Mouse (Mus musculus) erythroblast, embryonic 14.5 days (primary cell): ENCODE results near the gene Preb. TPM values are rescaled to one million over a fixed set of nuclear protein-coding genes. Genes with fewer than 3 reads are reported as not detected.

Source experiments
- H3K27me3 ChIP-seq: 2 replicates; pipeline ENCODE4 v1.6.1; 2012; ENCODE audit warnings: inconsistent platforms; ENCODE audit not compliant: control insufficient read depth
- H3K36me3 ChIP-seq: 2 replicates; pipeline ENCODE4 v1.6.1; 2012; ENCODE audit warnings: mild to moderate bottlenecking, inconsistent platforms; ENCODE audit not compliant: control insufficient read depth
- H3K4me1 ChIP-seq: 2 replicates; pipeline ENCODE4 v1.6.1; 2012; ENCODE audit warnings: inconsistent platforms; ENCODE audit not compliant: control insufficient read depth
- H3K4me3 ChIP-seq: replicated peaks from 2 replicates; pipeline ENCODE3; 2012; ENCODE audit warnings: moderate library complexity, mild to moderate bottlenecking, inconsistent platforms
- H3K9me3 ChIP-seq: 2 replicates; pipeline ENCODE4 v1.6.1; 2012; ENCODE audit warnings: low read length, inconsistent platforms, mixed read lengths; ENCODE audit not compliant: control insufficient read depth
- GATA1 ChIP-seq: IDR thresholded peaks from 2 replicates; pipeline ENCODE4 v1.6.1; 2012; ENCODE audit warnings: low read length, inconsistent platforms, mixed read lengths
- TAL1 ChIP-seq: IDR thresholded peaks from 3 replicates; pipeline ENCODE4 v1.6.1; 2012; ENCODE audit warnings: low read length, inconsistent platforms, mixed read lengths
- polyA plus RNA-seq: library from polyadenylated mRNA; stranded (reverse); fragments of >175 nt; gene quantifications from 2 replicates; pipeline ENCODE4 v1.2.3, GENCODE M21; 2012

Preb gene
- polyA plus RNA-seq, 1 experiment, result 5.1 TPM

- TF ChIP-seq GATA1 (peak; percentile 35; the same call in 1 of the 2 replicates), TAL1 (no peak)
- Histone ChIP-seq H3K9me3 (no peaks in the 10 kb centered on the region), H3K4me3 (peak within 1 kb of the TSS; percentile 67), H3K27me3 (no peaks in the 10 kb centered on the region), H3K36me3 (peaks cover 36% of the 10 kb centered on the region), H3K4me1 (peaks cover 44% of the 10 kb centered on the region)
These were observed 38.7 kb downstream of the Preb start, which contains the start of gene Khk for GRCm38 (mm10) chr5:30921256-30922033. Gene Khk (plus strand): TSS chr5:30921431.

DNA sequence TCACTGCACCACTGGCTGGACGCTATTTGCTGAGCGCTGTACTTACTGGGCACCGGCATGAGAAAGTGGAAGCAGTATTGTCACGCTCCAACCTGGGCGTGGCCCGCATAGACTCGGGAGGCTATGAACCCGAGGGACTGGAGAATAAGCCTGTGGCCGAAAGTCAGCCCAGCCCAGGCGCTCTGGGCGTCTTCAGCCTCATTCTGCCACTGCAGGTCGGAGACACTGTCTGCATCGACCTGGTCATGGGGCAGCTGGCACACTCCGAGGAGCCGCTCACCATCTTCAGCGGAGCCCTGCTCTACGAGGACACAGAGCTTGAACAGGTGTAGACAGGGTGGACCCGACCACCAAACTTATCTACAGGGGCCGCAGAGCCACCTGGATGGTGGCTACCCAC, 39.5 kb downstream of the Preb start:
- Histone ChIP-seq H3K36me3 (peaks cover 36% of the 10 kb centered on the region), H3K4me3 (peak overlapping the region; percentile 67), H3K4me1 (peaks cover 52% of the 10 kb centered on the region), H3K27me3 (no peaks in the 10 kb centered on the region), H3K9me3 (no peaks in the 10 kb centered on the region)
- no peak for TF ChIP-seq TAL1
- TF ChIP-seq GATA1, result no peak

DNA sequence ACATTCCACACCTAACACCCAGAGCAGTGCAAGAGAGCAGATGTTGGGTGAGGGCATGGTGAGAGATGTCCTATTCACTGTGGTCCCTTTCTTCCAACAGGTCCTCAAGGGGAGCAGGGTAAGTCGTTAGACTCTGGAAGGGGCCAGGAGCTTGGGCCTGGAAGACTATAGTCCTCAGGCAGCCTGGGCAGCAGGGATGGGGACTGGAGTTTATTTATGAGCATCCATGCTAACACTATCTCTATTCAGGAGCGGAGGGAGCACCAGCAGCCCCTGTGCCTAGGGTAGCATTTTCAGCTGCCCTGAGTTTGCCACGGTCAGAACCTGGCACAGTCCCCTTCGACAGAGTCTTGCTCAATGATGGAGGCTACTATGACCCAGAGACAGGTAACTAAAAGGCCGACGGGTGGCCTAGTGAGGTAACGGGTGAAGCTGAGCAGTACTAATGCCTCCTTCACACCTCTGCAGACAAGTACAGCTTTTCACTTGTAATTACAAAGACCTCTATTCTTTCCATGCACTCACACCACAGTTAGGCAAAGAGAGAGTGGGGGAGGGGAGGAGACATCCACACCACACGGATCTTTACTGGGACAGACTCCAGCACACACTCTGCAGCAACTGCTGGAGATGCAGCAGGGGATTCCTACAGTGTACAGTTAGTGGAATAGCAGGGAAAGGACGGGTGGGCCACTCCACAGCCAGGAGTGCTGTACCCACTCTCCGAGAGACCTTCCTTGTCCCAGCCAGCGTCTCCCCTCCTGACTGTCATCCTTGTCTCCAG, 40.1 kb downstream of the Preb start:
- H3K9me3 ChIP-seq, result no peaks in the 10 kb centered on the region
- H3K36me3 ChIP-seq, result peaks cover 32% of the 10 kb centered on the region
- TF ChIP-seq TAL1 (no peak), GATA1 (no peak)
- H3K4me3 ChIP-seq, result no peak overlapping the region
- H3K27me3 ChIP-seq, result no peaks in the 10 kb centered on the region
- H3K4me1 ChIP-seq, result peaks cover 58% of the 10 kb centered on the region

GRCm38 (mm10) chr5:30918691-30919090, 41.5 kb downstream of the Preb start:
- H3K4me1 ChIP-seq, result peaks cover 70% of the 10 kb centered on the region
- TF ChIP-seq GATA1 (no peak), TAL1 (no peak)
- H3K27me3 ChIP-seq, result no peaks in the 10 kb centered on the region
- no peaks in the 10 kb centered on the region for H3K9me3 ChIP-seq
- peaks cover 27% of the 10 kb centered on the region for H3K36me3 ChIP-seq
- no peak overlapping the region for H3K4me3 ChIP-seq

DNA sequence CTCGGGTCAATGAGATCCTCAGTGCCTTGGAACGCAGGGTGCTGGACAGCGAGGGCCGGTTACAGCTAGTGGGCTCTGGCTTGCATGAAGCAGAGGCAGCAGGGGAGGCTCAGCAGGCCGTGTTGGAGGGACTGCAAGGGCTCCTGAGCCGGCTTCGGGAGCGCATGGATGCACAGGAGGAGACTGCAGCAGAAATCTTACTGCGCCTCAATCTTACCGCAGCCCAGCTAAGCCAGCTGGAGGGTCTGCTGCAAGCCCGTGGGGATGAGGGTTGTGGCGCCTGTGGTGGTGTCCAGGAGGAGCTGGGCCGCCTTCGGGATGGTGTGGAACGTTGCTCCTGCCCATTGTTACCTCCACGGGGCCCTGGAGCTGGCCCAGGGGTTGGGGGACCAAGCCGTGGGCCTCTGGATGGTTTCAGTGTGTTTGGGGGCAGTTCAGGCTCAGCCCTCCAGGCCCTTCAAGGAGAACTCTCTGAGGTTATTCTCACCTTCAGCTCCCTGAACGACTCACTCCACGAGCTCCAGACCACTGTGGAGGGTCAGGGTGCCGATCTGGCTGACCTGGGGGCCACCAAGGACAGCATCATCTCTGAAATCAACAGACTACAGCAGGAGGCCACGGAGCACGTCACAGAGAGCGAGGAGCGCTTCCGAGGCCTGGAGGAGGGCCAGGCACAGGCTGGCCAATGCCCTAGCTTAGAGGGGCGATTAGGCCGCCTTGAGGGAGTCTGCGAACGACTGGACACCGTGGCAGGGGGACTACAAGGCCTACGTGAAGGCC, 42.1 kb downstream of the Preb start:
- H3K4me1 ChIP-seq, result peaks cover 75% of the 10 kb centered on the region
- H3K36me3 ChIP-seq, result peaks cover 27% of the 10 kb centered on the region
- no peaks in the 10 kb centered on the region for H3K27me3 ChIP-seq
- H3K4me3 ChIP-seq, result no peak overlapping the region
- no peaks in the 10 kb centered on the region for H3K9me3 ChIP-seq
- TF ChIP-seq TAL1 (no peak), GATA1 (no peak)

GRCm38 (mm10) chr5:30917348-30917747, 42.8 kb downstream of the Preb start:
- Histone ChIP-seq H3K4me3 (no peak overlapping the region), H3K4me1 (peaks cover 75% of the 10 kb centered on the region), H3K9me3 (no peaks in the 10 kb centered on the region), H3K27me3 (no peaks in the 10 kb centered on the region), H3K36me3 (peaks cover 27% of the 10 kb centered on the region)
- TF ChIP-seq TAL1 (no peak), GATA1 (no peak)

GRCm38 (mm10) chr5:30916841-30917240, 43.3 kb downstream of the Preb start:
- H3K9me3 ChIP-seq, result no peaks in the 10 kb centered on the region
- H3K4me1 ChIP-seq, result peaks cover 74% of the 10 kb centered on the region
- H3K4me3 ChIP-seq, result no peak overlapping the region
- H3K36me3 ChIP-seq, result peaks cover 27% of the 10 kb centered on the region
- TF ChIP-seq TAL1 (no peak), GATA1 (no peak)
- no peaks in the 10 kb centered on the region for H3K27me3 ChIP-seq

GRCm38 (mm10) chr5:30915974-30916433, 44.2 kb downstream of the Preb start:
- Histone ChIP-seq H3K36me3 (peaks cover 27% of the 10 kb centered on the region), H3K27me3 (no peaks in the 10 kb centered on the region), H3K9me3 (no peaks in the 10 kb centered on the region), H3K4me3 (no peak overlapping the region), H3K4me1 (peaks cover 67% of the 10 kb centered on the region)
- TF ChIP-seq TAL1 (no peak), GATA1 (no peak)

- H3K36me3 ChIP-seq, result peaks cover 27% of the 10 kb centered on the region
- no peaks in the 10 kb centered on the region for H3K9me3 ChIP-seq
- peaks cover 61% of the 10 kb centered on the region for H3K4me1 ChIP-seq
- H3K4me3 ChIP-seq, result peak overlapping the region; percentile 34
- TF ChIP-seq GATA1 (no peak), TAL1 (no peak)
- H3K27me3 ChIP-seq, result no peaks in the 10 kb centered on the region
These were observed 44.7 kb downstream of the Preb start for GRCm38 (mm10) chr5:30915456-30915855.
